Mouse (Mus musculus): Measurements from ENCODE around the gene Cluh.

- TF ChIP-seq CTCF (IDR thresholded peaks at IDR 0.05; ENCODE audit: borderline replicate concordance, control insufficient read depth, extremely low read depth, insufficient read depth, low read length, poor library complexity) (no peak), POLR2A (IDR thresholded peaks at IDR 0.05; ENCODE audit: control insufficient read depth, extremely low read depth, insufficient read depth, low read length, poor library complexity) (no peak)
Measured at GRCm38 (mm10) chr11:74699505-74699904, 50.2 kb downstream of the Cluh start.

Measured in thymus, adult 2 months (tissue).